Mouse (Mus musculus): ENCODE measurements around the gene Dll1.

Dll1 gene

DNA sequence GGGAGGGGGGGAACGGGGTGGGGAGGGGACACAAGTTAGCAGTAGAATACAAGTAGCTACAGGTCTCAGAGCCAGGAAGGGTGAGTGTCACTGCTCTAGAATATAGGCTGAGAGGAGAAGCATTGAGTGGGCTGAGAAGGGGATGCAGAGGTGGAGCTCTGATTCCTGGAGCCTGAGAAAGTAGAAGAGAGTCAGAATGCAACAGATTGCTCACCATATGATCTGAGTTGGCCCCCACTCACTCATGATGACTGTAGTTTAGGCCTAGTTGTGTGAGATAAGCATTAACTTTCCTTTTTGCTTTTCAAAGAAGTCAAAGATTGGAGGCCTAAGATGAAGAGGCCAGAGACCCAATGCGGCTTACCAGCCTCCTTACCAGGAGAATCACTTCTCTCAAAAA is 22.7 kb downstream of the Dll1 start:
- in situ Hi-C loops (cut with MboI; ENCODE audit: low pct_unique_long_range_greater_than_20kb in 1 of 2, low sequenced_read_pairs in 2 of 2, unreplicated experiment in 1 of 2): no loop called here

DNA sequence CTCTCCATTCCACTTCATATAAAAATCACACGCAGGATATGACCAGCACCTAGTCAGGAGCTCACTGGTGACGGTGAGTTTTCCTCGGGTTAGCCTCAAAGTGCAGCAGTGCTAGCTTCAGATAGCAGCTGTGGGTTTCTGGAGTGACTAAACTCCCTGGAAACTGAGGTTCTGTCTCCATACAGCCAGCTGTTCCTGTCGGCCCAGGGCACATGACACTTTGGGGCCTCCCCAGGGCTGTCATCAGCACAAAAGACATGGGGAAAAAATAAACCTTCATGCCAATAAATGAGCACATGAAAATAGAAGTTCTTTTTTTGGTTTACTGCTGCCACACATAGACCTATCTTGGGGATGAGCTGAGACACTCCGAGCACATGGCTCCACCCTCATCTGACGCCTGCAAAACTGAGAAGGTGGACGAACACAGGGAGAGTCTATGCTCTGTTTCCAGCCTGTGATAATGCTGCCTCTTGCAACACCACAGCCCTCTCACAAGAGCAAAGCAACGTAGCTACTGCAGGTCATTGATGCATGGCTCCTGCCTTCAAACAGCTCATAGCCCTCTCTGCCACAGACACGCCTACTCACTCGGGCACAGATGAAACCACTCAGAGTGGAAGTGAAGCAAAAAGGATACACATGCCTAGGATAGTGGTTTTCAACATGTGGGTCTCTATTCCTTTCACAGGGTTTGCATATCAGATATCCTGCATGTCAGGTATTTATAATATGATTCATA is 23.6 kb downstream of the Dll1 start:
- in situ Hi-C loops (cut with MboI; ENCODE audit: low pct_unique_long_range_greater_than_20kb in 1 of 2, low sequenced_read_pairs in 2 of 2, unreplicated experiment in 1 of 2): no loop called here

DNA sequence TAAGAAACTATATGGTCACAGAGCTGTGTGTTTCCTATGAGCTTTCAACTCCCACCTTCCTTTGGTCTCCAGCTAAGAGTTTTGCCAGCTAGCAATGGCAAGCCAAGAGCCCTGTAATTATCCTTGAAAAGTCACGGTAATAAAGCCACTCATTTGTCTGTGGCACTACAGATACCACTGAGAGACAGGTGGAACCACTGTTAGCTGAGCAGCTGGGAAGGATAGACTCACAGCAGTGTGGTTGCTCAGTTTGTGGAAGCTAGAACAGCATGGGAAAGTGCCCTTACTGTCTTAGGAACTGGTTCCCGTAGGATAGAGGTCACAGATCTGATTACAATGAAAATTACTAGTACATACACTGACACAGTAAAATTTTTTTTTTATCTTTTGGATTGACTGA is 26.5 kb downstream of the Dll1 start:
- in situ Hi-C loops (cut with MboI; ENCODE audit: low pct_unique_long_range_greater_than_20kb in 1 of 2, low sequenced_read_pairs in 2 of 2, unreplicated experiment in 1 of 2): no loop called here

GRCm38 (mm10) chr17:15343071-15343822 is 33.4 kb downstream of the Dll1 start:
- in situ Hi-C loops (cut with MboI; ENCODE audit: low pct_unique_long_range_greater_than_20kb in 1 of 2, low sequenced_read_pairs in 2 of 2, unreplicated experiment in 1 of 2): no loop called here

DNA sequence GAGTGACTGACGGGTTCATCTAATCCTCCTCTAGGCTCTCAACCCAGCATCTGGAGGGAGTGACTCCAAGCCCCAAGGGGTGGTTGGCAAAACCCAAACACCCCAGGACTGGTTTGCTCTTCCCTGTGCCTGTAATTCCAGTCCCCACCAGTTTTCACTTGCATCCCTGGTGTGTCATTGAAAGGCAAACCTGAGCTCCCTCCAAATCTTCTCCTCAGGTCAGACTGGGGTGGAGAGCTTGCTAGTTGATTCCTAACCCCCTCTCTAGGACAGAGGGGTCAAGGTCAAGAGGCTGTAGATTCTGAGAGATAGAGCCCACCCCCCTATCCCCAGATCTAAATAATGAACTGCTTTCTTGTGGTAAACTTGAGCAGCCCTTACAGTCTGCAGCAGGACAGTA is 38.8 kb downstream of the Dll1 start:
- in situ Hi-C loops (cut with MboI; ENCODE audit: low pct_unique_long_range_greater_than_20kb in 1 of 2, low sequenced_read_pairs in 2 of 2, unreplicated experiment in 1 of 2): no loop called here

DNA sequence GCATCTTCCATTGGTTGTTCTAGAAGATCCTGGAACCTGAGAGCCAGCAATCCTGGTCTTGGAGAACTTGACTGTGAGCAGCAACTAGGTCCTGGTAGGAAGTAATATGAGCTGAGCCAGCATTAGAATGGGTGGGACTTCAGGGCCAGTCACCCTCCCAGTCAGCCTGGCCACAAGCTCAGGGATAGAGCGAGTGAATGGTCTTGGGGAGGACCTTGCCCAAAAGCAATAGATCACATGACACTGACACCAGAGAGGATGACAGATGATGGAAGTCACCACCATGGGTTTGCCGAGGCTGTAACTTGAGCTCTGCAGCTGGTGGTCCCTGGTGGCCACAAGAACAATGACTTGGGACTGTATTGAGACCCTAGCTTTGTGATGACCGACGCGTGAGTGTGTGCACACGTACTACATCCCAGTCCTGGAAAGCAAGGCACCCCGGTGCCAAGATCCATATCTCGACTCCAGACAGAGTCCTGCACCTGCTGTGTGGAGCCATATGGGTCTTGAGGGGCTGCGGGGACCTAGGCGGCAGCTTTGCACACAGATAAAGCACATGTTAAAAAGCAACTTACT is 46.8 kb downstream of the Dll1 start:
- in situ Hi-C loops (cut with MboI; ENCODE audit: low pct_unique_long_range_greater_than_20kb in 1 of 2, low sequenced_read_pairs in 2 of 2, unreplicated experiment in 1 of 2): no loop called here

- in situ Hi-C loops (cut with MboI; ENCODE audit: low pct_unique_long_range_greater_than_20kb in 1 of 2, low sequenced_read_pairs in 2 of 2, unreplicated experiment in 1 of 2): no loop called here
Measured at GRCm38 (mm10) chr17:15327106-15327505, 49.6 kb downstream of the Dll1 start.

DNA sequence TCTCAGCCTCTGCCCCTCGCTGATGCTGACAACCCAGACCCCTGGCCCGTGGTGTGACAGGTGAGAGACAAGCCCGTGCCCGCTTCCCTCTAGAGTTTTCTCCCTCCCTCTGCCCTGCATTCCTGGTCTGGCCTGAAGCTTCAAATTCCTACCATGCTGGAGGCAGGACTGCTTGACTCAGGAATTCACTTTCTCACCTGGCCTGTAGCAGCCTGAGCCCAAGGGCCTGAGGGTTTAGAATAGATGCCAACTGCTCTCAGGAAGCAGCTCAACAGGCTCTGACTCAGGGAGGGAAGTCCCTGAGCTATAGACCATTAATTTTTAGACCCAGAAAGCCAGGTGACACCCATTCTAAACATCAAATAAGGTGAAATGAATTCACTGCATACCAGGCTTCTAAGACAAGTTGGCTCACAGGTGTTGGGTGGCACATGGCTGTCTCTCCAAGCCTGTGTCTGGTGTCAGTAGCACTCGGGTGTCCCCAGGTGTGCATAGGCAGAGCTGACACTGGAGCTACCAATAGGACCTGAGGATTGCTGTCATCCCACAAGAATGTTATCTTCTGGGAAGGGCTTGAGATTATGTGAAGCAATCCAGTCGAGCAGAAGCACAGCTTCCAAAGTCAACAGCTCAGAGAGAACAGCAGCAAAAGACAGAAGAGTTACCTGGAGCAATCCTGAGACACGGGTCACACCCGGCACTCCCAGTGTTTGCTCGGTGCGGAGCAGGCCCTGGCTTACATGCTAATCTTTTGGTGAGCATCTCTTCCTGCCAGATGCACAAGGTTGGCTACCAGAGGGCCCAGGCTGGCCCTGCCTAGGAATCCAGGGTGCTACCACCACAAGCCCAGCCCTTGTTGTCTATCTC is 50.5 kb downstream of the Dll1 start:
- in situ Hi-C loops (cut with MboI; ENCODE audit: low pct_unique_long_range_greater_than_20kb in 1 of 2, low sequenced_read_pairs in 2 of 2, unreplicated experiment in 1 of 2): no loop called here

GRCm38 (mm10) chr17:15323191-15323834 is 53.4 kb downstream of the Dll1 start:
- in situ Hi-C loops (cut with MboI; ENCODE audit: low pct_unique_long_range_greater_than_20kb in 1 of 2, low sequenced_read_pairs in 2 of 2, unreplicated experiment in 1 of 2): no loop called here

Measured in mouse embryonic stem cell (cell line).